Mouse (Mus musculus): Measurements from ENCODE around the gene Npepps. TPM values are rescaled to one million over a fixed set of nuclear protein-coding genes. Genes with fewer than 3 reads are reported as not detected.

Npepps gene
- 61.6 TPM for polyA plus RNA-seq (2017; shearing (Covaris generic))

GRCm38 (mm10) chr11:97280216-97280861, at the start of gene Npepps:
TSS of gene Npepps (minus strand) at chr11:97280638.

GRCm38 (mm10) chr11:97315504-97316503, 35.4 kb upstream of the Npepps start, which contains the start of gene Mrpl45:
TSS of gene Mrpl45 (plus strand) at chr11:97315716.

GRCm38 (mm10) chr11:97187764-97188642, 92.4 kb downstream of the Npepps start, which contains the start of gene Kpnb1:
TSS of gene Kpnb1 (minus strand) at chr11:97187881.

Other genes with a start within 250 kb of the Npepps start
- not detected for gene Lrrc46, start 239.2 kb downstream of the Npepps start, polyA plus RNA-seq (2017; shearing (Covaris generic))
- 37.5 TPM for gene Mrpl10, start 239.1 kb downstream of the Npepps start, polyA plus RNA-seq (2017; shearing (Covaris generic))
- 18.4 TPM for gene Osbpl7, start 230.0 kb downstream of the Npepps start, polyA plus RNA-seq (2017; shearing (Covaris generic))
- 0.46 TPM for gene Tbx21, start 165.3 kb downstream of the Npepps start, polyA plus RNA-seq (2017; shearing (Covaris generic))
- not detected for gene Tbkbp1, start 129.1 kb downstream of the Npepps start, polyA plus RNA-seq (2017; shearing (Covaris generic))
- gene Kpnb1, start 92.8 kb downstream of the Npepps start, polyA plus RNA-seq (2017; shearing (Covaris generic)) = 26.6 TPM
- gene Mrpl45, start 35.1 kb upstream of the Npepps start, polyA plus RNA-seq (2017; shearing (Covaris generic)) = 14.1 TPM
- gene Gpr179, start 71.4 kb upstream of the Npepps start, polyA plus RNA-seq (2017; shearing (Covaris generic)) = 0.14 TPM
- gene Socs7, start 81.9 kb upstream of the Npepps start, polyA plus RNA-seq (2017; shearing (Covaris generic)) = 1.5 TPM
- not detected for gene Arhgap23, start 134.9 kb upstream of the Npepps start, polyA plus RNA-seq (2017; shearing (Covaris generic))
- gene 4933428G20Rik, start 219.7 kb upstream of the Npepps start, polyA plus RNA-seq (2017; shearing (Covaris generic)) = not detected

Measured in naive thymus-derived CD4-positive, alpha-beta T cell, adult 5 months (primary cell).